Mouse (Mus musculus): ENCODE measurements around the gene Apoe.

- no peak for TF ChIP-seq CTCF (IDR thresholded peaks at IDR 0.05; ENCODE audit: low read depth, low read length)
- TF ChIP-seq GATA1 (IDR thresholded peaks at IDR 0.05; ENCODE audit: borderline replicate concordance, low read length) = no peak
- TF ChIP-seq POLR2AphosphoS5 (IDR thresholded peaks at IDR 0.05; ENCODE audit: insufficient replicate concordance, low read depth, low read length) = no peak
- no peak for TF ChIP-seq TAL1 (conservative IDR thresholded peaks at IDR 0.05; ENCODE audit: low read depth, low read length)
- no peak for TF ChIP-seq GATA2 (IDR thresholded peaks at IDR 0.05; ENCODE audit: borderline replicate concordance, low read depth, low read length)
Observed at GRCm38 (mm10) chr7:19675824-19676223, 23.2 kb downstream of the Apoe start.
